In the genomic region with DNA sequence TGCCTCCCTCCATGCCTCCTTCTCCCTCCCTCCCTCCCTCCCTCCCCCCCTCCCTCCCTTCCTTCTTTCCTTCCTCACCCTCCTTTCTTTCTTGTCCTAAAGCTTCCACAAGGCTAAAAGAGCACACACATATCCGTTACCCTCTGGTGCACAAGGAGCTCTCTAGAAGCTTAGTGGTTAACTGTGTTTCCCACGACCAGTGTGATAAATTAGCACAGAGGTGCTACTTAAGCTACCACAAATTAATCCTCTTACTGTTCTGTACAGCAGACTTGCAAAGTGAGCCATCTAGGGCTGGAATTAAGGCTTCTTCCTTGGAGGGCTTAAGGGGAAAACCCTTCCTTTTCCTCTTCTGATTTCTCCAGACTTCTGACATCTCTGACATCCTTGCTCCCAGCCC, we compare ENCODE assay signal across 23 mouse cellular contexts.
DNase-seq lines count a peak whose midpoint lies in the region; ATAC-seq and TF ChIP-seq lines count a peak whose summit lies in the region.
"Had no signal": no experiment of that assay in that cellular context is flagged by ENCODE, and none has a peak within 500 bp of the region (broad histone marks: within the 10 kb centered on the region; RNA-seq: fewer than 3 reads in every experiment).

No protein-coding gene starts in this region.

- 19% methylated on average over 2 of the region's 2 CpGs for WGBS in midbrain, embryonic 14.5 days
- 30% methylated on average over 2 of the region's 2 CpGs for WGBS in midbrain, embryonic 15.5 days

- ATAC-seq in midbrain, embryonic 14.5 days (ENCODE audit: low FRiP score, low TSS enrichment): no peak
- no peak for ATAC-seq in midbrain, embryonic 15.5 days (replicated peaks)
- ATAC-seq in Patski: peak; percentile 60
- ATAC-seq: activated CD4-positive, CD25-positive, alpha-beta regulatory T cell, adult 4 months; forebrain, embryonic 14.5 days; forebrain, embryonic 16.5 days had no signal

- no peaks in the 10 kb centered on the region for H3K9me3 ChIP-seq in midbrain, embryonic 14.5 days (ENCODE audit: control insufficient read depth, low read length)
- no peaks in the 10 kb centered on the region for H3K9me3 ChIP-seq in midbrain, embryonic 15.5 days
- H3K9me3 ChIP-seq: embryonic facial prominence, embryonic 13.5 days; embryonic facial prominence, embryonic 15.5 days; forebrain, embryonic 10.5 days; forebrain, embryonic 12.5 days had no signal

- TF ChIP-seq CTCF in Patski (IDR thresholded peaks at IDR 0.05): no peak

- H3K27me3 ChIP-seq in midbrain, embryonic 14.5 days (ENCODE audit: control insufficient read depth, insufficient read depth, low read length): no peaks in the 10 kb centered on the region
- no peaks in the 10 kb centered on the region for H3K27me3 ChIP-seq in midbrain, embryonic 15.5 days (replicated peaks)
- H3K27me3 ChIP-seq in Patski: no peaks in the 10 kb centered on the region
- H3K27me3 ChIP-seq: embryonic facial prominence, embryonic 15.5 days; forebrain, embryonic 12.5 days had no signal

- no peaks in the 10 kb centered on the region for H3K36me3 ChIP-seq in midbrain, embryonic 14.5 days (ENCODE audit: control insufficient read depth, insufficient read depth, low read length)
- no peaks in the 10 kb centered on the region for H3K36me3 ChIP-seq in midbrain, embryonic 15.5 days (replicated peaks)
- H3K36me3 ChIP-seq: embryonic facial prominence, embryonic 13.5 days; embryonic facial prominence, embryonic 15.5 days; forebrain, embryonic 10.5 days; forebrain, embryonic 12.5 days had no signal

- no peak overlapping the region for H3K4me3 ChIP-seq in midbrain, embryonic 14.5 days (replicated peaks; ENCODE audit: low read depth, low read length)
- H3K4me3 ChIP-seq in midbrain, embryonic 15.5 days: no peak overlapping the region
- H3K4me3 ChIP-seq: embryonic facial prominence, embryonic 13.5 days; embryonic facial prominence, embryonic 15.5 days; erythroblast, embryonic 14.5 days; forebrain, embryonic 10.5 days; forebrain, embryonic 12.5 days had no signal

- POLR2A ChIA-PET in Patski (lab: Charles Lee): no interaction called here

- in situ Hi-C loops in Patski (cut with MboI; ENCODE audit: low pct_unique_long_range_greater_than_20kb): loop anchor here (5.0 to 25.0 kb wide), 2 partner anchors 457 to 767 kb away; no protein-coding TSS in a partner anchor

- CTCF ChIA-PET in Patski (lab: Charles Lee): interaction anchor here (1.2 to 2.4 kb wide), 3 partner anchors 14 to 171 kb away, joined by 3 to 8 read pairs (median 3); a partner anchor contains a TSS

- H3K4me2 ChIP-seq in midbrain, embryonic 14.5 days (ENCODE audit: low read length): no peak overlapping the region
- H3K4me2 ChIP-seq in midbrain, embryonic 15.5 days: no peak overlapping the region
- H3K4me2 ChIP-seq: embryonic facial prominence, embryonic 13.5 days; embryonic facial prominence, embryonic 15.5 days; forebrain, embryonic 12.5 days had no signal

- no peaks in the 10 kb centered on the region for H3K4me1 ChIP-seq in midbrain, embryonic 14.5 days (ENCODE audit: control insufficient read depth, insufficient read depth, low read length)
- no peaks in the 10 kb centered on the region for H3K4me1 ChIP-seq in midbrain, embryonic 15.5 days
- H3K4me1 ChIP-seq: embryonic facial prominence, embryonic 13.5 days; embryonic facial prominence, embryonic 15.5 days; forebrain, embryonic 10.5 days; forebrain, embryonic 12.5 days had no signal

- DNase-seq in midbrain, embryonic 14.5 days: peak; percentile 9
- DNase-seq in Patski (ENCODE audit: low read depth, low spot score): no peak
- peak; percentile 6 for DNase-seq in retina, adult 2 months (ENCODE audit: low read depth, low spot score)
- peak; percentile 67 for DNase-seq in retina, postnatal 1 day
- no peak for DNase-seq in kidney, adult 11 months
- no peak for DNase-seq in lung, postnatal 4 days
- DNase-seq: adrenal gland, adult 8-10 months; adrenal gland, postnatal 14 days; adrenal gland, postnatal 36 days; cerebellum, adult 11-12 months; cerebellum, adult 2 months; cerebellum, adult 9-10 months; cerebellum, postnatal 10 days; cerebellum, postnatal 25 days had no signal

- no peak overlapping the region for H3K27ac ChIP-seq in midbrain, embryonic 14.5 days (replicated peaks; ENCODE audit: low read depth, low read length)
- no peak overlapping the region for H3K27ac ChIP-seq in midbrain, embryonic 15.5 days
- H3K27ac ChIP-seq: embryonic facial prominence, embryonic 13.5 days; embryonic facial prominence, embryonic 15.5 days; forebrain, embryonic 10.5 days; forebrain, embryonic 12.5 days had no signal

- H3K9ac ChIP-seq in midbrain, embryonic 14.5 days (replicated peaks; ENCODE audit: low read length): no peak overlapping the region
- H3K9ac ChIP-seq in midbrain, embryonic 15.5 days: no peak overlapping the region
- H3K9ac ChIP-seq: embryonic facial prominence, embryonic 13.5 days; embryonic facial prominence, embryonic 15.5 days; forebrain, embryonic 12.5 days had no signal

Comparison
In these comparisons a context has a peak if more than half of its experiments do, and no peak if none do; other contexts are left out.
1. DNase-seq: peak in midbrain, embryonic 14.5 days (single experiment), retina, adult 2 months (single experiment) and retina, postnatal 1 day (single experiment); none in Patski (single experiment), kidney, adult 11 months (single experiment) and lung, postnatal 4 days (0 of 2).